Mouse (Mus musculus) gastrocnemius, postnatal 4 days (tissue): ENCODE results near the gene Aym1. TPM values are rescaled to one million over a fixed set of nuclear protein-coding genes. Genes with fewer than 3 reads are reported as not detected.
A peak's percentile ranks its signal among the peaks of the same experiment; 100 is the strongest.
"Not testable (repeated sequence)": the region's sequence is repeated elsewhere in the genome, so short reads cannot be mapped to it uniquely, and the experiment has no call there.

Experiments
- DNase-seq, 2 experiments: peaks; one replicate each; pipeline ENCODE4 v3.0.0; 2021 to 2022; ENCODE audit warnings: low spot score in 2 of 2, mixed read lengths in 2 of 2
- total RNA-seq, 2 experiments: library from RNA; stranded (reverse); gene quantifications; 2 replicates each; pipeline ENCODE4 v1.2.3; 2021

Gene Aym1
- total RNA-seq, 2 experiments from 2014 or later = not detected

DNA sequence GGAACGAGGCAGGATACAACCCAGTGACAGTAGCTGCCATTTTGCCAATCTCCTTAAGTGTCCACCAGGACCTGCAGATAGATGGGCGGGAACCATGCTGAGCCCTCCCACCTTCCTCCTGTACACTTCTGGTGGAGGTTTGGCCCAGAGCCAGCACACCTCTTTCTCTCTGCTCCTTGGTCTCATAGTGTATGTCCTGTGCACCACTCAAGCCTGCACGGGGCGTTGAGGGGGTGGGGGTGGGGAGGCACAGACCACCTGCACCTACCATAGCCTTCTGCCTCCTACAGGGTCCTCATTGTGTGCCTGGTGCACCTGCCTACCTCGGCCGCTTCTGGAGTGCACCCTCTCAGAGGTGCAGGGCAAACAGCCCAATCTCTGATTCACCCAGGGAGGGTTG lies 4.5 kb upstream of the Aym1 start:
- DNase-seq = no peak

DNA sequence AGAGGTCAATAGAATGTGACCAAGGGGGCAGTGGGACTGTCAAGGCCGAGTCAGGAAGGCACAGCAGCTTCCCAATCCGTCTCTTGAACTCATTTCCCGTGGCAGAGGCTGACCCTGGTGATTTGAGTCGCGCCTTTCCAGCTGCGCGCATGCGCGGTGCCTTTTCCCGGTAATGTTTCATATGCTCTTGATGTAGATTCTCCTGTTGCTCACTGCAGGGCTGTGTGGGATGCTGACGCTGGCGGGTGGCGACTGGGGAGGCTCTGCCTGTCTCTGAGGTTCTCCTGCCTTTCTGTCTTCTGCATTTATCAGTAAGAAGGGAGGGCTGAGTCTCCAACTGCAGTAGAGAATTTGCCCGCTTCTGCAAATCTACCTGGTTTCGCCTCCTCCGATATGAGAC lies 2.8 kb upstream of the Aym1 start:
- no peak for DNase-seq

DNA sequence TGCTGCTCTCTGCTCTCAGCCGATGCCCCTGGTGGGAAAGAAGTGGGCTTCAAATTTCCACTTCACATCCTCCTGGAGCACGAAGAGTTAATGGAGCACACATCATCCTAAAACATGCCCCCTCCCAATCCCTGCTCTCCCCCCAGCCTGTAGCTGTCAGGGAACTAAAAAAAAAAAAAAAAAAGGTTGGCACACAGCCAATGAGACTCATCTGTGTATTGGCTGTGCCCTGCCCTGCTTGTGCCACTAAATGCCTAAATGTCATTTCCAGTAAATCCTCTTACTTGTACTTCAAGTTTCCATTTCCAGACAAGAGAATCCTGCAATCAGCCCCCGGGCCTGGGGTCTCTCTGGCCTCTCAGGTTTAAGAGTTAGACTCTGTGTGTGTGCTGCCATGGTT lies 562 bp downstream of the Aym1 start:
- no peak for DNase-seq

DNA sequence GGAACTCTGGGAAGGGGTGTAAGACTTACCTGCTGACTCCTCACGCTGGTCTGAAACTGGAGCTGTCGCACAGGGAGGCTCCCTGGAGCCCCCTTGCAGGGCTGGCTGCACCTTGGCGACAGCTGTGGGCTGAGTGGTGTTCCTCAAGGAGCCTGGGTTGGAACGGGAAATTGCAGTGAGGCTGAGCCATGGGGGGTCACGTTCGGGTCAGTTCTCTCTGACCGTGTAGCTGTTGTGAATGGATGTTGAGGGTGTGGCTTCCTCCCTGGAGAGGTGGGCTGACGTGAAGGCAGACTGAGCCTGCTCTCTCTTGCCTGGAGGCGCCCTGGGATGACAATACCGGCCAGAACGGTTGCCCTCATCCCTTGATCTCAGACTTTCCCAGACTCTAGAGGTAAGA lies 1.7 kb downstream of the Aym1 start:
- no peak for DNase-seq

DNA sequence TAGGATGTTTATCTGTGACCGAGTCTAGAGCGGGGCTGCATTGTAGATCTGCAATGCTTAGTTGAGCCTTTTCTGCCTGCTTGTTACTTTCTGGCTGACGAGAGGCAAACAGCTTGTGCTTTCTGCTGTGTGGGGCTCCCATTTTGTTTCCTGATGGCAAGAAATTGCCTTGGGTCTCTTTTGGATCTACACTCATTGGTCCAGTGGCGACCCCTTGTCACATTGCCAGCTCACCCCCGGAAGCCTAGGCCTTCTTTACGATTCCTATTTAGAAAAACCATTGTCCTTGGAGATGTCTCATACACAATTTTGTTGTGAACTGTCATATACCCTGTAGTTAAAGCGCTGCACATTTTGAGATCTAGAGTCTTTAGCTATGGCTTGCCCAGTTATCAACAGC lies 4.2 kb downstream of the Aym1 start:
- no peak for DNase-seq

DNA sequence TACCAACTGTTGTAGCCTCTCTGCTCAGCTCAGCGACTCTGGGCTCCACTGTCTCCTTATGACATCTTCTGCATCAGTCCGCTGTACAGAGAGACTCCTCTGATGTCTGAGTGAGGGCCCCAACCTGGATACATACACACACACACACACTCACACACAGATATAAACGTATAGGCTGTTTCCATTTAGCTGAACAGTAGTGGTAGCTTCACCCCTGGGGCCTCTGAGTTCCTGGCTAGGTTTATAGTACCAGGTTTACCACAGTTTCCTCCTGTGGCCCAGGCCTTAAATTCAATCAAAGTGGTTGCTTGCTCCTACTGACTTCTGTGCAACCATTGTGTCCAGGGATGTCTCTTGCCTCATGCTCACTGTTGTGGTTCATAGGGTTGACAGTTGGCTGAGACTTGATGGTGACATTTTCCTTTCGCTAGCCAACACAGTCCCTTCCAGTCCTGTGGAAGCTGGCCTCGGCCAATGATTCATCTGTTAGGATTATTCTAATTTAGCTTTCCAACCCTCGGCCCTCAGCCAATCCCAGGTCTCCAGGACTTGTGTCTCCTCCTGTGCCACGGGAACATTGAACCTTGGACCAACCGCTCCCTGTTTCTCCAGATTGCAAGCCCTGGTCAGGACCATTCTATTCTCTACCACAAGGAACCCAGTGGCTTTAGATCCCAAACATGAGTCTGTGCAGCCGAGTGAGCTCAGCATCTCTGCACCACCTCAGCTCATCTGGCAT lies 5.3 kb downstream of the Aym1 start:
- DNase-seq = no peak

DNA sequence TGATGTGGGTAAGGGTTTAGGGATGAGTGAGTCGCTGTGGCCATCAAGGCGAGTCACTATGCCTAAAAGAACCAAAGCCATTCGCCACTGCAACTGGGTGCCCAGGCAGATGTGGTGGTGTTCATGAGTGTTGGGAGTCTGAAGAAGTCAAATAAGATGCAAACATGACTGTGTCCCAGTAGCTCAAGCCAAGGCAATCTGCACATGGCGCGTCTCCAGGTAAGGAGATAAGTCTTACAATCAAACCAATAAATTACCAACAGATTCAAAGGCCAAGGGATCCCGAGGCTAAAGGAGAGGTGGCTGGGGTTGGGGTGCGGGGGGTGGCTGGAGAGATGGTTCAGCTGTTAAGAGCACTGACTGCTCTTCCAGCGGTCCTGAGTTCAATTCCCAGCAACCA lies 6.1 kb downstream of the Aym1 start:
- no peak for DNase-seq

DNA sequence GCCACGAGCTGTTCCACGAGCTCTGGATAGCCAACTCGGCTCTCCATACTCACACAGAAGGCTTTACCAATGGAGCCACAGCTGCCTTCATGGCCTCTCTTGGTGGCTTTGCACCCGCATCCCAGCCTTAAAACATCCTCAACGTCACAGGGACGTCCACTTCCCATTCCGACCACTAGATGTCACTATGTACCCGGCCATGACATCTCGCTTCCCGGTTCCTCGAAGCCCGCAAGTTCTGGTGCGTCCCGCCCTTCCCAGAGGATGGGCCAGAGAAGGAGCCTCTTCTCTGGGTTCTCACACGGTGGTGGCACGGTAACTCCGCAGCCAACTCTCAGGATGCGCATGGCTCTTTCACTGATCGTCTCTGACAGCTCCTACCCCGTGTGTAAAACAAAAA lies 8.8 kb downstream of the Aym1 start:
- peak; percentile 55 to 70 for DNase-seq

DNA sequence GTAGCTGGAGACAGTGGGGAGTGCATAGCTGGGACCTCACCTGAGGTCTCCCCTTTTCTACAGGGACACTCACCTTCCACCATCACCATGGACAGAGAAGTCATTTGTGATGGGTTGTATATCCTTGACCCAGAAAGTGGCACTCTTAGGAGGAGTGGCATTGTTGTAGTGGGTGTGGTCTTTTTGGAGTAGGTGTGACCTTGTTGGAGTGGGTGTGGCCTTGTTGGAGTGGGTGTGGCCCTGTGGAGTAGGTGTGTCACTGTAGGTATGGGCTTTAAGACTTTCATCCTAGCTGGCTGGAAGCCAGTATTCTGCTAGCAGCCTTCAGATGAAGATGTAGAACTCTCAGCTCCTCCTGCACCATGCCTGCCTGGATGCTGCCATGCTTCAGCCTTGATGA lies 10.6 kb downstream of the Aym1 start:
- not testable (repeated sequence) for DNase-seq

DNA sequence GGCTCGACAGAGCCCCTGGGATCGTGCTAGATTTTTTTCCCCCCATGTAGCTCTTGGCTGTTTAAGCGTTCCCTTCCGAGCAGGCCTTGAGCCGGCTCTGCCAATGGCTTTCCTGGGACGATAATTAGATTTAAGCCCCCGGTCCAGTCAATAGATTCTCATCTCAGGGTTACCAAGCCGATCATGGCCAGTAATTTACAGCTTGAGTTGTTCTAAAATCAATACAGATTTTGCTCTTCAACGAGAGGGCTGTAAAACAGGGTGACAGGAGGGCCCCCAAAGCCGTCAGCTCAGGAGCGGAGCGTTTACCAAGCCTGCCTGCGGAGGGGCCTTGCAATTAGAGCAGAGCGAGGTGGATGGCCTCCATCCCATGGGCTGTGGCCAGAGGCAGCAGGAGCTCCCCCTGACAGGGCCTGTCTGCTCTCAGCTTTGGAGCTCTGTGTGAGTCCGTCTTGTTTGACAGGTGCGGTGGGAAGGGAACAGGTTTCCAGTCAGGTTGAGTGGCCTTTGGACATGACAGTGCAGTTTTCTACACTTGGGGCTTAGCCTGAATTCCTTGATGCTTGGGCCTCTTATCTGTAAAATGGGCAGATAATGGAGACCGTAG lies 12.3 kb downstream of the Aym1 start:
- DNase-seq = no peak

DNA sequence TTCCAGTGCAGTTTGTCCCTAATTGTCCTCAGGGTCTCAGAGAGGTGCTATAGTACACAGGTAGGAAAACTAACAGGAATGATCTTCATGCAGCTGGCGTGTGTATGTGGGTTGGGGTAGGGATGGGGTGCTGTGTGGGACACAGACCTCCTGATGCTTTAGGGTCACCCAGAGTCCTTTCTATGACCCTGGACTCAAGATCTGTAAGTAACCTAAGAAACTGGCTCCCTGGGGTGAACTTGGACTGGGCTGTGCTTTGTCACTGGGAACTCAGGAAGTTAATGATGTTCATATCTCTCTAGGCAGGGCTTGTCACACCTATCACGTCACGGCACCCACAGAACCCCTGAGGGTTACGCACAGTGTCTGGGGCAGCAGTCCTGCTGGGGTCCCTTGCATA lies 15.4 kb downstream of the Aym1 start:
- DNase-seq = no peak

DNA sequence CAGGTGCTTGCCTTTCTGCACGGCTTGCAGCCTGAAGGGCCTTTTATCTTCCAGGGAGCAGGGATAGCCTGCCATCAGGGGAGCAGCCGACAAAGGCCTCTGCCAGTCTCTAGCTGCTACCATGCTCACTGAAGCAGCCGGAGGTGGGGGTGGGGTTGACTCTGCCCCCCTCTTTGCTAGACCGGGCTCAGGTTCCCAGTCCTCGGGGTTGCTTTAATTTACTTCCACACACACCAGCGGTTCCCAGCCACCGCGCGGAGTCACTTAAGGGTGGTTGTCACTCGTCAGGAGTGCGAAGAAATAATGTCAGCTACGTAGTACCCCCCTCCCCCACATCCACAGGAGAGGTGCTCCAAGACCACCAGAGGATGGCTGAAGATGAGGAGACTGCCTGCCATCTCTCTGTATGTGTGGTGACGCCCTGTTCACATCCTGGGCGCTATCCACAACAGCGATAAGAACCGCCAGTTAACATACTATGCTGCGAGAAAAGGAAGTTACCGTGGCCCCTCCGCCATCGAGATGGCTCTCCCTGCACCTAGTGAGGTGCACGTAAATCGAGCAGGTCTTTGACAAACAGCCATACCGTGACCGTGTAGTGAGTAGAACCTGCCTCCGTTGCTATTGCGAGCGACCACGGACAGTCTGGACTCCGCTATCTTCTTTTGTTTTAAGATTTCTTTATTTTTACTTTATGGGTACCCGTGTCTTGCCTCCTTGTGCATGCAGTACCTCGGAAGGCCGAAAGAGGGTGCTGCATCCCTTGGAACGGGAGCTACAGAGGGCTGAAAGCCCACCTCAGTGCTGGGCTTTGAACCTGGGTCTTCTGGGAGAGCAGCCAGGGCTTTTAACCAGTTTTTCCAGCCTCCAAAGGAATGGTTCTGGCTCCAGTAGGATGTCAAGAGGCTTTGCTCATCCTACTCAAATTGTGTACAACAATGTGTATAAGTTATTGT lies 16.2 kb downstream of the Aym1 start:
- peak; percentile 32 to 69 for DNase-seq

DNA sequence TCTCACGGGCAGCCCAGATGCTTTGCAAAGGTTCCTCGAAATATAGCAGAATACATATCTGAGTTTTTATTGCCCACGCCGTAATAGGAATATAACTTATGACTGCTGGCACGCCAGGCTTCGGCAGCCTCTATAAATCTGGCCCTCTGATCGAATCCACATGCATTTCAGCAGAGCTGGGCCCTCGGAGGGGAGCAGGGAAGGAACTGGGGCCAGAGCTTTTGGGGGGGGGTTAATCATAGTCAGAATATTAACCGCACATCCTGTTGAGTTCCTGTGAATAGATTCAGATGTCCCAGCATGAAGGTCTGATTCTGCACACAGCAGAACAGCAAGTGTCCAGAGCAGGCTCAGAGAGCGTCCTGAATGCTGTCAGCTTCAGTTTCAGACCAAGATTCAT lies 17.2 kb downstream of the Aym1 start:
- DNase-seq = no peak

DNA sequence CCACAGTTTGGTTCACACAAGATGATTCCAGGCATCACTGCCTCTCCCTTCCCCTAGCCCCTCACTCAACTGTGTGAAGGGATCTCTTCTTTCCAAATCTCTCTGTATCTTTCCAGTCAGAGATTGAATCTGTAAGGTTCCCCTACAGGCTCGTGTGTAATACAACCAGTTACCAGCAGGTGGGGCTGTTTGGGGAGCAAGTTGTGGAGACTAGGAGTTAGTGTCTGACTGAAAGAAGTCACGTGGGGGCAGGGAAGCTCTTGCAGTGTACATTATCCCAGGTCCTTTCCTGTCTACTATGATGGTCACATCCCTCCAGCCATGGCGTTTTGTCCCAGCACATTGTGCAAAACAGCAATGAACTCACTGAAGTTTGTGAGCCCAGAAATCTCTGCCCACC lies 18.7 kb downstream of the Aym1 start:
- DNase-seq = peak; percentile 35 to 68

DNA sequence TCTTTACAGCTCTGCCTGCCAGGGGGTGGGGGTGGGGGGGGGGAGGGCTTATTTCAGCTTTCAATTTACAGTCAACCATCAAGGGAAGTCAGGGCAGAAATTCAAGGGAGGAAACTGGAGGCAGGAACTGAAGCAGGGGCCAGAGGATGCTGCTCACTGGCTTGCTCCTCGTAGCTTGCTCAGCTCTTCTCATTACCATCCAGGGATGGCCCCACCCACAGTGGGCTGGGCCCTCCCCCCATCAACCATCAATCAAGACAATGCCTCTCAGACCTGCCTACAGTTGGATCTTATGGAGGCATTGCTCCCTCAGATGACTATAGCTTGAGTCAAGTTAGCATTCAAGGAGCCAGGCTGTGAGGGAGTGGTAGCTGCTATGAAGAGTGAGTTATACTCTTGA lies 19.2 kb downstream of the Aym1 start:
- no peak for DNase-seq

DNA sequence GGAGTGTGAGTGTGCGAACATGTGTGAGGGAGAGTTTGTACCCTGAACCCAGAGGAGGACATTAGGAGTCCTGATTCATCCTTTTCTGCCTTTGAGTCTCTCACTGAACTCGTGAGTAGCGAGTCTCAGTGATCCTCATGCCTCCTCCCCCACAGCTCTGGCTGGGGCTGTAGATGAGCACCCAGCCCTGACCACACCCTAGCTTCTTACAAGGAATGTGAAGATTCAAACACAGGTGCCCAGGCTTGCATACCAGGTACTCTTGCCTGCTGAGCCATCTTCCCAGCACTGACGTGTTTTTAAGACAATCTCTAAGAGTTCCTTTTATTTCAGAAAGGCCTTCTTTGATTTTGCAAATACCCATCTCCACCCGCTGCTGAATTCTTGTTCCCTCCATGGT lies 22.3 kb downstream of the Aym1 start:
- no peak for DNase-seq

DNA sequence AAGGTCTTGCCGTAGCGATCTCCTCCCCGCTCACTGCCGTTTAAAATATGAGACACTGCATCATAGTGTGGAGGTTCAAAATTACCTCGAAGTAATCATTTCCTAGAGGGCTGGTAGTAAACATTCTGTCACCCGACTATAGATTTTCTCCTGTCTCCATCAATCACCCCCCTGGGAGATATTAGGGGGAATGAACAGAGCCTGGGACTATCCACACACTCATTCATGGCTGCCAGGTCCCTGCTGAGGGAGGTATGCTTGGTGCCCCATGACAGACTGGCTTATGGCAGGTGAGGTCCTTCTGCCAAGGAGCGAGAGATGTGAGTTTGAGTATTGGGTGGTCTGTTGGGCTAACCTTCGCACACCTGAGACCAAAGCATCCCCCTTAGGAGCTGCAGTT lies 23.5 kb downstream of the Aym1 start:
- no peak for DNase-seq

DNA sequence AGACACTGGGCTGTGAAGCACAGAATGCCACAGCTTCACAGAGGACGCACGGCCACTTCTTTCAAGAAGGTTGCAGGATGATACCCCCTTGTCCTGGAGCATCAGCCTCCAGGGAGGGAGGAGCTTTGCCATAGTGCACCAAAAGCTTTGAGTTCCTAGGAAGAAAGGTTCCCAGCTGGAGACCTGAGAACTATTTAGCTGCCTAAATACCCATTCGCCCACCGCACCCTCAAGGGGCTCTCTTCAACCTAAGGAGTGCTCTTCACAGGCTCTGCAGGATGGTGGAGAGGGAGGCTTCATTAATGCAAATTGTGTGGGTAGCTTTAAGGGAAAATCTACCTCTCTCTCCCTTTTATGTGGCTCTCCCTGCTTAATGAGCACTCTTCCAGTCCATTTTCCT lies 25.5 kb downstream of the Aym1 start:
- DNase-seq = no peak

DNA sequence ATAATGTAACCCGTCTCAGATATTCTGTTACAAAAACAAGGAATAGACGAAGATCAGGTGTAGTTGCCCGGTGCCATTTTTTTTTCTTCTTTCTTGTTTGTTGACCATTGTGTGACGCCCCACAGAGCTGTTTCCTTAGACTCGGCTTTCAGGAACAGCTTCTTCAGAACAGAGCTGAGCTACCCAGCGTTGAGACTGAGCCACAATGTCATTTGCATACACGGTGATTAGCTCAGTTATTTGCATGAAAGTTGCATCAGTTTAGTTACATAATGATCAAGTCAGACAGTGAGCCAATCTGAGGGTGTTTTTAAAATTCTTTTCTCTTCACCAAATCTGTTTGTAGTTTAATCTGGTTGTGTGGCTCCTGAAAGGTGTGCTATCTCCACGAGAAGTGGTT lies 36.7 kb downstream of the Aym1 start:
- no peak for DNase-seq

DNA sequence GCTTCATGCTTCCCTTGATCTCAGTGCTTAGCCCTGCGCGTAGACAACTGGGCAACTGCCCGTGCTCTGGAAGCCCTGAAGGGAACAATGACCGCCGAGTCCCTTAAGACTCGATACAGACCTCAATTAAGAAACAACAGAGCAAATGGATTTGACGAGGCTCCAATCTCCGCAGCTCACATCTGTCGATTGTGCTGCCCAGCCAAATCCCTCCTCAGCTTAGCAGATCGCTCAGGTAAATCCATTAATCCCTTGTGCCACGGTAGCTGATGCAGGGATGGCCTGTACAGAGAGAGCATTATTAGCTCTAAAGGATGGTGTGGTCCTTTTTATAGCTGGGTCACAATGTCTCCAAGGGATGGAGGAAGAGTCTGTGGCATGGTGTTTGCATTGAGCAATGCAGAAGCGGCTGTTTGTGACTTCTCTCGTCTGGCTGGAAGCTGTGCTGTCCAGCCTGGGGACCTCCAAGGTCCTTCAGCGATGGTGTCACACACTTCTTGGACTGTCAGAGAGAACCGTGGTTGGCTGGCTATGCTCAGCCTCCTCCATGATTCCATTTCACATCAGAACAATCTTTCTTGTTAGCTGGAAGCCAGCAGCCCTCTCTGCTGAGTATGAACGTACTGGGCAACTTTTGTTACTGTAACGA lies 39.3 kb downstream of the Aym1 start:
- DNase-seq = no peak

DNA sequence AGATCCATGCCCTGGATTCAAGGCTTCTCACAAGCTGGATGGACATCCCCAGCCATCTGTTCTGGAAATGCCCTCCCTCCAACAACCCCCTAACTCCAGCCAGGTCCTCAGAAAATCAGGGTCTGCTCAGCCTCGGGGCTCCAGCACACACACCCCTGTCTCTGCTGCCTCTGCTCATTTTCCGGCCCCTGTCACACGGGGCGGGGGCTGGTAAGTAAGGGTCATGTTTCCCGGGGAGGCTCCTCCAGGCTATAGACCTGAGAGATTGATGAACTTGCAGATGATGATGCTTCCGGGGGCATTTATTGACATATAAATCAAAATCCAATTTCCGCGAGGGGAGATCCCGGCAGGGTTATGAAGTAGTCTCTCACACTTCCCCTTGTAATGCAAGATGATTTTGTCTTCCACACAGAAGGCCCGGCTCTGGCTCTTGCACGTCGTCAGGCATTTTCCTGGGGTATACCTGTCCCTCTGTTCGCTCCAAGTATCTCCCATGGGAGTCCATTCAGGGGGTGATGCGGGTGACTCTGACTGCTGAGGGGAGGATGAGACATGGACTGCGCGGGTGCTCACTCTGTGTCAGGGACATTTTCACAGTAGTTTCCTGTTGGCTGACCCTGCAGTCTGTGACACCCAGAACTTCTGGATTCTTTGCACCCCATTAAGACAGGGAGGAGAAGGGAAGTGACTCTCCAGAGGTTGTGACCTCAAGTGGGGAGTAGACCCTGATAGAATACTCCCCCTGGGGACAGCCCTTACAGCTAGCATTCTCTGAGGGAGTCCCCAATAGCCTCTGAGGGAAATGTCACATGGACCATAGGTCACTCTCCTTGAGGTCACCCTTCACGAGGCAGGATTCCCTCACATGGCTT lies 40.6 kb downstream of the Aym1 start:
- no peak for DNase-seq
